Mouse (Mus musculus) G1E (cell line): ENCODE data around the gene Tubb4b.

Experiments
- CTCF ChIP-seq: IDR thresholded peaks from 2 replicates; pipeline ENCODE4 v1.5.1; 2012; ENCODE audit warnings: low read depth, low read length, inconsistent platforms, mixed read lengths
- GATA1 ChIP-seq: IDR thresholded peaks from 2 replicates; pipeline ENCODE4 v1.6.1; 2012; ENCODE audit warnings: borderline replicate concordance, low read length, inconsistent platforms, mixed read lengths
- TAL1 ChIP-seq: conservative IDR thresholded peaks from 2 replicates; pipeline ENCODE4 v1.6.1; 2012; ENCODE audit warnings: low read depth, low read length, inconsistent platforms, mixed read lengths

GRCm38 (mm10) chr2:25228995-25229530 lies 4.6 kb upstream of the Tubb4b start:
- no peak for TF ChIP-seq CTCF
- no peak for TF ChIP-seq TAL1
- no peak for TF ChIP-seq GATA1
